Mouse (Mus musculus) cerebellum, adult 9-11 months (tissue): ENCODE measurements at regions not wholly inside any gene's neighbourhood (a gene's known extent, or its start where the extent isn't known, plus 50 kb on each side); places are given as distances from the start of the nearest gene placed in this dataset.

Experiments used
- DNase-seq: peaks from one replicate; pipeline ENCODE4 v3.0.0; 2022

- DNase-seq: no peak
Measured at GRCm38 (mm10) chr12:68676096-68676775, 482.8 kb downstream of the Rps29 start.

GRCm38 (mm10) chr12:68672011-68672410, 487.0 kb downstream of the Rps29 start:
- DNase-seq: no peak

DNA sequence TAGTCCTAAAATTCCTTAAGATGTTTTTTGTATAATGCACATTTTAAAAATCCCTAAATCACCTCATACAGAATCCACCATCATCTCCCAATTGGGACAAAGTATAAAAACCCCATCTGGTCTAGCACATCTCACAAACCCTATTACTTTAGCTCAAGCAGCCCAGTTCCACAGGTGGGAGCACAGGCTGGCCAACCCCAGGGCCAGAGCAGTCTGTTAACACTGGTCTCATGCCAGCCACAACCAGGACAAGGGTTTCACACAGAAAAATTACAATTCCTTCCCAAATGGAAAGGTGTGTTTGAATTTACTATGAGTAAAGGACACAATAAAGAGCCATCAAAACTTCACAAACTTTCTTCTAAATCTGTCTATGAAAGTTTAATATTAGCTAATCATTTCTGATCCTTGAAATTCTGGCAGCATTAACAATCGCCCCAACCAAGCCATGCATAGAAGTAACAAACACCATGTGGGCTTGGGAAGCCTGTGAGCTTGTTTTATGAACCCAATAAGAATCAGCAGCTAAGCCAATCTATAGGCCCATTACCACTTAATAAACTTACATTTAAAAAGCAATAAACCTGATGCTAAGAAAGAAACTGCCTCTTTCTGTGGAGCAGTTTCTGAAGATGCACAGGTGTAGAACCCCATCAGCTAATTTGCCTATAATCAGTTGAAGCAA, 512.9 kb downstream of the Rps29 start:
- peak; percentile 3 for DNase-seq

DNA sequence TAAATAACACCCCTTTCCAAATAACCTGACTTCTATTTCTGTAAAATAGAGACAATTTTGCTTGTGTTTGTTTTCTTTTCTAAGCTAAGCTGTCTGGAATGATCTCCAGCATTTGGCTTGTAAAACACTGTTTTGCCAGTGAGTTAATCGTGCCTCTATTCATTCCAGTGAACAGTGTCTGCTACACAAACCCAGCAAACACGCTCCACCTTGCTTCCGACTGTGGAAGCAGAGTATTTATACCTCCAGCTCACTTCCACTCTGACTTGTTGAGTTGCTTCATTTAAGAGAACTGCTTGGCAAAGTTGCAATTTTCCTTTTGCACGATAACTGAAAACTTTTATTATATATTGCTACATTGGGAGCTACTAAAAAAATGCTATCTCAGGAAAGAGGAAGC, 515.3 kb downstream of the Rps29 start:
- DNase-seq: no peak

- no peak for DNase-seq
Measured at GRCm38 (mm10) chr12:68632441-68632840, 526.5 kb downstream of the Rps29 start.

GRCm38 (mm10) chr12:68618337-68618736, 540.6 kb downstream of the Rps29 start:
- DNase-seq: no peak

GRCm38 (mm10) chr12:68605417-68606000, 553.5 kb downstream of the Rps29 start:
- DNase-seq: no peak

GRCm38 (mm10) chr12:68604524-68605299, 554.3 kb downstream of the Rps29 start:
- DNase-seq: no peak

GRCm38 (mm10) chr12:68602682-68603081, 556.3 kb downstream of the Rps29 start:
- no peak for DNase-seq

GRCm38 (mm10) chr12:68601366-68601765, 557.6 kb downstream of the Rps29 start:
- no peak for DNase-seq

- DNase-seq: peak; percentile 41
Measured at GRCm38 (mm10) chr12:68599681-68600596, 559.0 kb downstream of the Rps29 start.

DNA sequence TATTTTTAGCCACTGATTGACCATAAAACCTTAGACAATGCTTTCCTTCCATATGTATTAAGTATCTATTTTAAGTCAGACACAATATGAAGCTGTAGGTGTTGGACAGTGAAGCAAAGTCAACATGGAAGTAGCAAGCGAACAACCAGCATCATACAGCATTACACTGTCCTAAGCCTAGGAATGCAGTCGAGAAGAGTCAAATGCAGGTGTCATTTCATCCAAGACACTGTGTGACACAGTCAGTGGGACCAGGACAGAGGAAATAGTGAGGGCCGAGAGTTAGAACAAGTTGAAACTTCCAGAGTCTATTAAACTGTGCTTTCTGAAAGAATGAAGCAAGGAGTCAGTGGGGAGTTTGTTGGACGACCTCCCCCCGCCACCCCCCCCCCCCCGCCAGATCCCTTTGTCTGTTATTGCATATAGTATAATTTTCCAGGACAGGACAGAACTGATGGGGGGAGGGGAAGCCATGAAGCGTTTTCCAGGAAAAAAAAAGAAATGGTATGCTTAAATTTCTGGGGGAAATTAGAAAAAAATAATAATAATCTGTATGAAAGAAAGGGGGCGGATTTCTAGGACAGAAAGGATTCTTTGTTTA, 559.9 kb downstream of the Rps29 start:
- no peak for DNase-seq

- DNase-seq: no peak
Measured at GRCm38 (mm10) chr12:68585524-68585872, 573.5 kb downstream of the Rps29 start.

GRCm38 (mm10) chr12:68584786-68585523, 574.0 kb downstream of the Rps29 start:
- no peak for DNase-seq

DNA sequence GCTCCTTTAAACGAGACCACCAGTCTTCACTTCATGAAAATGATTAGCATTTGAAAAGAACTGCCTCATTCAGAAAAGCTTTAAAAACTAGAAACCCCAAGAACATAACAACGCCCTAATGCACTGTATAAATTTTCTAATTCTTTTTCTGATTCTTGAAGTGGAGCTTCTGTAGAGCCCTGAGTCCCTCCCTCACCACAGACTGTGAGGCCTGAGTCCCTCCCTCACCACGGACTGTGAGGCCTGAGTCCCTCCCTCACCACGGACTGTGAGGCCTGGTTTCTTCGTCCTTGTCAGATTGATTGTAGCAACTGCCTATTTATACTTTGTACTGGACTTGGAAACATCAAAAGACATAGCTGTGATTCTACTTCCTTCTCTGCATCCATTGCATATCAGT, 579.1 kb downstream of the Rps29 start:
- no peak for DNase-seq

DNA sequence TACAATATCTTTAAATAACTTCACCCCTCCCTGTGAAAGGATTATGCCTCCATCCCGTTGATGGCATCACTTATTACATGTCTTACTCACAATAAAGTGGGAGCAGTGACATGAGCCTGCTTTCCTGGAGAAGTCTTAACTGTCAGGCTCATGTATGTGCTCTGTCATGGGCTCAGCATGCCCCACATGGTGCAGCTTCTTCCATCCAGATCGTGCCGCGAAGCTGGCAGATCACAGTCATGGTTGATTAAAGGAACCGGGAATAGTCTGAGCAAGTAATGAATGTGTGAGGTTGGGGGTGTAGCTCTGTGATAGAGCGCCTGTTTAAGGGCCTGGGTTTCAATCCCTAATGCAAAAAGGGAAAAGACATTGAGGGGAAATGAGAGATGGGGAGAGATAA, 581.5 kb downstream of the Rps29 start:
- DNase-seq: no peak

- no peak for DNase-seq
Measured at GRCm38 (mm10) chr12:68576855-68577254, 582.1 kb downstream of the Rps29 start.

GRCm38 (mm10) chr12:68554943-68555627, 603.9 kb downstream of the Rps29 start:
- DNase-seq: no peak

- DNase-seq: no peak
Measured at GRCm38 (mm10) chr12:68554292-68554691, 604.7 kb downstream of the Rps29 start.

- no peak for DNase-seq
Measured at GRCm38 (mm10) chr12:68541811-68542210, 617.2 kb downstream of the Rps29 start.

- no peak for DNase-seq
Measured at GRCm38 (mm10) chr12:68500794-68501193, 658.2 kb downstream of the Rps29 start.
